ENCODE assay signal across 15 mouse cellular contexts in genomic region chr1:25008456-25009169, GRCm38 (mm10).
A peak's percentile ranks its signal among the peaks of the same experiment; 100 is the strongest.
DNase-seq lines count a peak whose midpoint lies in the region; ATAC-seq lines count a peak whose summit lies in the region.
"Had no signal": no experiment of that assay in that cellular context is flagged by ENCODE, and none has a peak within 500 bp of the region (broad histone marks: within the 10 kb centered on the region; RNA-seq: fewer than 3 reads in every experiment).

No protein-coding gene starts in this region.

- ATAC-seq in forebrain, embryonic 16.5 days: peak; percentile 84
- ATAC-seq: Patski had no signal

- H3K36me3 ChIP-seq in forebrain, embryonic 16.5 days (ENCODE audit: control insufficient read depth, insufficient read depth): no peaks in the 10 kb centered on the region
- H3K36me3 ChIP-seq: limb, embryonic 10.5 days; midbrain, embryonic 12.5 days; neural tube, embryonic 12.5 days had no signal

- H3K27me3 ChIP-seq in forebrain, embryonic 16.5 days (replicated peaks; ENCODE audit: control insufficient read depth, insufficient read depth, low read length): no peaks in the 10 kb centered on the region
- H3K27me3 ChIP-seq: midbrain, embryonic 12.5 days; neural tube, embryonic 12.5 days; Patski had no signal

- H3K9me3 ChIP-seq in forebrain, embryonic 16.5 days (ENCODE audit: control insufficient read depth, low read length): no peaks in the 10 kb centered on the region
- H3K9me3 ChIP-seq: limb, embryonic 10.5 days; midbrain, embryonic 12.5 days; neural tube, embryonic 12.5 days had no signal

- H3K9ac ChIP-seq in forebrain, embryonic 16.5 days (replicated peaks; ENCODE audit: low read depth, low read length): no peak overlapping the region
- H3K9ac ChIP-seq: midbrain, embryonic 12.5 days; neural tube, embryonic 12.5 days had no signal

- peak; percentile 4 for DNase-seq in layer of hippocampus, adult 9-11 months
- DNase-seq in layer of hippocampus, adult 9-10 months (ENCODE audit: low spot score): no peak
- DNase-seq in layer of hippocampus, postnatal 10 days (ENCODE audit: low spot score in 2 of 2): peak; percentile 20 to 22
- DNase-seq in lung, postnatal 36 days: peak; percentile 11
- DNase-seq in heart, postnatal 4 days: no peak
- no peak for DNase-seq in urinary bladder, postnatal 25 days (ENCODE audit: low spot score)
- DNase-seq: adrenal gland, adult 2 months; embryo, embryonic 11 days; heart, postnatal 14 days; kidney, adult 9 months had no signal

- H3K4me1 ChIP-seq in forebrain, embryonic 16.5 days (replicated peaks; ENCODE audit: control insufficient read depth, insufficient read depth, low read length): no peaks in the 10 kb centered on the region
- H3K4me1 ChIP-seq: limb, embryonic 10.5 days; midbrain, embryonic 12.5 days; neural tube, embryonic 12.5 days had no signal

- 56% methylated on average over 8 of the region's 8 CpGs for WGBS in forebrain, embryonic 16.5 days

- no peak overlapping the region for H3K4me3 ChIP-seq in forebrain, embryonic 16.5 days (replicated peaks; ENCODE audit: low read length)
- H3K4me3 ChIP-seq: limb, embryonic 10.5 days; midbrain, embryonic 12.5 days; neural tube, embryonic 12.5 days had no signal

- H3K4me2 ChIP-seq in forebrain, embryonic 16.5 days (ENCODE audit: low read length): no peak overlapping the region
- H3K4me2 ChIP-seq: midbrain, embryonic 12.5 days; neural tube, embryonic 12.5 days had no signal

- no peak overlapping the region for H3K27ac ChIP-seq in forebrain, embryonic 16.5 days (ENCODE audit: low read length)
- H3K27ac ChIP-seq: limb, embryonic 10.5 days; midbrain, embryonic 12.5 days; neural tube, embryonic 12.5 days had no signal

Comparison
In these comparisons a context has a peak if more than half of its experiments do, and no peak if none do; other contexts are left out.
1. DNase-seq: peak in layer of hippocampus, adult 9-11 months (single experiment), layer of hippocampus, postnatal 10 days (2 of 2) and lung, postnatal 36 days (single experiment); none in layer of hippocampus, adult 9-10 months (single experiment), heart, postnatal 4 days (single experiment) and urinary bladder, postnatal 25 days (single experiment).